Mouse (Mus musculus) bone marrow, adult 2 months (tissue): ENCODE results near the gene Morc1.

Experiments
- CTCF ChIP-seq: fragments of 200-500 bp; IDR thresholded peaks from 2 replicates; pipeline ENCODE4 v1.5.1; 2011; ENCODE audit warnings: low read length, control low read depth; ENCODE audit not compliant: control insufficient read depth, insufficient read depth
- POLR2A ChIP-seq: fragments of 200-500 bp; IDR thresholded peaks from 2 replicates; pipeline ENCODE4 v1.6.1; 2011; ENCODE audit warnings: low read depth, mild to moderate bottlenecking, control low read depth, low read length, borderline replicate concordance; ENCODE audit not compliant: control insufficient read depth

- no peak for TF ChIP-seq CTCF
- no peak for TF ChIP-seq POLR2A
Observed at GRCm38 (mm10) chr16:48386982-48387381, 44.1 kb upstream of the Morc1 start.
